Mouse (Mus musculus) T-helper 1 cell (primary cell): ENCODE measurements around the gene Prpf38b.
"Not testable (repeated sequence)": the region's sequence is repeated elsewhere in the genome, so short reads cannot be mapped to it uniquely, and the experiment has no call there.

Experiments
- in situ Hi-C: fragments of 300-600 bp; cut with MboI, MseI; formaldehyde crosslinking; loops from one replicate; pipeline ENCODE4 v1.15.1; 2025; ENCODE audit warnings: high pct_unique_total_duplicates

Prpf38b gene

DNA sequence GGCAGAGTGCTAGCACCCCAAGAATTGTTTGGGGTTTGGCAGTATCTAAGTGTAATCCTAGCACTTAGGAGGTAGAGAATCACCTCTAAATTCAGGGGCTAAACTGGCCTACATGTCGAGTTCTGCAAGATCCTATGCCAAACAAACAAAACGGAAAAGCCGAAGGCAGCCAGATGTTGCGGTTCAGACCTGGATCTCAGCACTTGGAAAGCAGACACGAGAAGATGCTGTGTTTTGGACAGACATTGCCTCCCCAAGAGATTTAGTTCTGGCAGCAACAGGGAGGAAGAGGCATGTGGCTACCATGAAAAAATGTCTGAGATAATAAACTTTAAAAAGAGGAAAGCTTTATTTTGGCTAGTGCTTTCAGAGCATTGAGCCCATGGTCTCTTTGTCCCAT lies 10.8 kb downstream of the Prpf38b start:
- in situ Hi-C loops = no loop called here

DNA sequence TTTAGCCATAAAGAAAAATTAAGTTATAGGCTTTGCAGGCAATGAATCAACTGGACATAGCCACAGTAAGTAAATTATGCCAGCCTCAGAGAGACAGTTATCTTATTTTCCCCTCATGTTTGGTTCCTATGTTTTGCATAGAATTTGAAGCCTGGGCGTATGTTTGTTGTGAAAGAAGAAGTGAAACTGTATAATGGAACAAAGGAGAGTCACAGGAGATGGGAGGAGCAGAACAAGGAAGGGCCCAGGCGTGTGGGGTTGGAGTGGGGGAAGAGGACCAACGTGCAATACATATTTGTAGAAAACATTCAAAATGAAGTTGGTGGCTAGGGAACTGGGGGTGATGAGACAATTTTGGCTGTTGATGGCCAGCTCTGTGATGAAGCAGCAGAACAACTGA lies 11.4 kb downstream of the Prpf38b start:
- in situ Hi-C loops = no loop called here

GRCm38 (mm10) chr3:108898640-108899039 lies 12.9 kb downstream of the Prpf38b start:
- in situ Hi-C loops = no loop called here

DNA sequence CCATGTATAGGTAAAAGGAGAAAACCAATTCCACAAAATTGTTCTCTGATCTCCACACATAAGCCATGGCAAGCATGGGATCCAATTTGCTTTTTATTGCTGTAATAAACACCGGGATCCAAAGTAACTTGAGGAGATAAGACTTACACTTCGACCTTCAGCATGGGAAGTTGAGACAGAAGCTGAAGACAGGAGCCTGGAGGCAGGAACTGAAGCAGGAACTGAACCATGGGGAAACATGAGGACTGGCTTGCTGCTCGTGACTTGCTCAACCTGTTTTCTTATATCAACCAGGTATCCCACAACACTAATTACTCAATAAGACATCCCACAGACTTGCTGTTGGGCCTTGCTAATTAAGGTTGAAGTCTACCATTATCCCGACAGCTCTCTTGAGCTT lies 18.6 kb downstream of the Prpf38b start:
- in situ Hi-C loops = no loop called here

- in situ Hi-C loops = no loop called here
Measured at GRCm38 (mm10) chr3:108892080-108892479, 19.4 kb downstream of the Prpf38b start.

- in situ Hi-C loops = loop anchor here (5.0 kb wide), 1 partner anchor 38 kb away; no protein-coding TSS in a partner anchor
Measured at GRCm38 (mm10) chr3:108889908-108890307, 21.6 kb downstream of the Prpf38b start, which contains the start of gene Fndc7. Gene Fndc7 (minus strand): TSS chr3:108890008.

DNA sequence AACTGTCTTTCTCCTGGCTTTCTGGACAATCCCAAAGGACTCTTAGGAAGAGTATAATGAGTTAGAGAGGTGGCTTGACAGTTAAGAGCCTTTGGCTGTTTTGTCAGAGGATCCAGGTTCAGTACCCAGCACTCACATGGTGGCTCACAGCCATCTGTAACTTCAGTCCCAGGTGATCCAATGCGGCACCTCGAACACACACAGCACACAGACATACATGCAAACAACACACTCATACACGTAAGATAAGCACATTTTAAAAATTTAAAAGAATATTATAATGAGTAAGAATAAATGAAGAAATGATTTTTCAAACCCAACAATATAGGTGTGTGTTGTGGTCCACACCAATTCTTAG lies 23.9 kb downstream of the Prpf38b start:
- in situ Hi-C loops = loop anchor here (5.0 kb wide), 1 partner anchor 35 kb away; no protein-coding TSS in a partner anchor

- in situ Hi-C loops = loop anchor here (5.0 kb wide), 1 partner anchor 35 kb away; no protein-coding TSS in a partner anchor
Measured at GRCm38 (mm10) chr3:108886934-108887617, 24.5 kb downstream of the Prpf38b start.

DNA sequence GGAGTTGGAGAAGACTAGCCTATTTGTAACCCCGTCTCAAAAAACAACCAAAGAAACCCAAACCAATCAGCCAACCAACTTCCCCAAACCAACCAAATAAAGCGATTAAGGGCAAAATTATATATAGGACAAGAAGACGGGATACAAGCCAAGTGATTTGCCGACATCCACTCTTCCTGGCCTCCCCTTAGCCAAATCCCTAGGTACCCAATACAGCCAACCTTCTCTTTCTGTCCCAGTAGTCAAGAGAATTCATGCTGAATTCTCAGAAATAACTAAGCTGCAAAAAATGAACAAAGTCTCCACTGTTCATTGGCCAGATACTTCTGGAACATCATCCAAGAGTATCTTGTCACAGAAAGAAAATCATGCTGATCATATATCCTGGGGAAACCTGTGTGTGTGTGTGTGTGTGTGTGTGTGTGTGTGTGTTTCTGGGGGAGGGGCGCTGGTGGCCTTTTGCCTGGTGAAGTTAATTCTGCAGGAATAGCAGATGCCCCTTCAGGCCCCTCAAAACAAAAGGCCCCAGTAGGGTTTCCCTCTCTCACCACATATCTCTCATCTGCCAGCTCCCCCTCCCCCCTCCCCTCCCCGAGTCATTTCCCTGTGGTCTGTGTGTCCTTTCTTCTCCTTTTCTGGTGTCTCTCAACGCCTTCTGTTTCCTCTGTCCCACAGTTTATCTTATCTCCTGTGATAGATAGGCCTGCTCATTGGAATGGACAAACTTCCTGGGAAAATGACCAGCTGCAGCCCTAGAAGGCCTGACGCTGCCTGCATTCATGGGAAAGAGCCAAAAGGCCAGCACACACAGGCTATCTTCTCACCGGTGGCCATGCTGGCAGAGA lies 25.6 kb downstream of the Prpf38b start:
- in situ Hi-C loops = loop anchor here (5.0 kb wide), 1 partner anchor 34 kb away; no protein-coding TSS in a partner anchor

DNA sequence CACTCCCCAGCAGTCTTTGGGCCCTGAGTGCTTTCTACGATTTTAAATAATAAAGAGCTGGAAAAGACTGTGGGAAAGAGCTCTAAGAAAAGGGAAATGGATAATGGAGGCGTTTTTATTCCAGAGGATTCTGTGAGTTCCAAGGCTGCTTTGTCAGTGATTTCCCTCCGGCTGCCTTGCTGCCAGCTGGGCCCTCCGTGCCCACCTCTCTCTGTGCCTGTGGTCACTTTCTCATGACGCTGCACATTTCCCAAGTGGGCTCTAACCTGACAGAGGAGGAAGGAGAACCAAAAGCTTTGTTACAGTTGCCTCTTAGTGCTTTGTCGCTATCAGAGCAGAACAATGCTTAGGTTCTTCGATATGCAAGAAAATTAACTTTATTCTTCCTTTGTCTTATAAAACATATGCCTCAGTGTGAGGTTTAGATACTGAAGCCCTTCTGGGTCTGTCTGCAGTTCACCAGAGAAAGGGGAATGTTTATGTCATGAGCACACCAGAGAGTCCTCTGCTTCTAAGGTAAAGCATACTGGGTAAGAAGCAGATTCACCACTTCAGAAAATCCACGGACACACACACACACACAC lies 26.7 kb downstream of the Prpf38b start:
- in situ Hi-C loops = loop anchor here (5.0 kb wide), 1 partner anchor 32 kb away; no protein-coding TSS in a partner anchor

- in situ Hi-C loops = no loop called here
Measured at GRCm38 (mm10) chr3:108883067-108883466, 28.5 kb downstream of the Prpf38b start.

DNA sequence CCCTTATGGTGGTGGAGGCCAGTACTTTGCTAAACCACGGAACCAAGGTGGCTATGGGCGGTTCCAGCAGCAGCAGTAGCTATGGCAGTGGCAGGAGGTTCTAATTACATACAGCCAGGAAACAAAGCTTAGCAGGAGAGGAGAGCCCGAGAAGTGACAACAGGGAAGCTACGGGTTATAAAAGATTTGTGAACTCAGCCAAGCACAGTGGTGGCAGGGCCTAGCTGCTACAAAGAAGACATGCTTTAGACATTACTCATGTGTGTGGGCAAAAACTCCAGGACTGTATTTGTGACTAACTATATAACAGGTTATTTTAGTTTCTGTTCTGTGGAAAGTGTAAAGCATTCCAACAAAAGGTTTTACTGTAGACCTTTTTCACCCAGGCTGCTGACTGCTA lies 29.7 kb downstream of the Prpf38b start:
- in situ Hi-C loops = not testable (repeated sequence)

DNA sequence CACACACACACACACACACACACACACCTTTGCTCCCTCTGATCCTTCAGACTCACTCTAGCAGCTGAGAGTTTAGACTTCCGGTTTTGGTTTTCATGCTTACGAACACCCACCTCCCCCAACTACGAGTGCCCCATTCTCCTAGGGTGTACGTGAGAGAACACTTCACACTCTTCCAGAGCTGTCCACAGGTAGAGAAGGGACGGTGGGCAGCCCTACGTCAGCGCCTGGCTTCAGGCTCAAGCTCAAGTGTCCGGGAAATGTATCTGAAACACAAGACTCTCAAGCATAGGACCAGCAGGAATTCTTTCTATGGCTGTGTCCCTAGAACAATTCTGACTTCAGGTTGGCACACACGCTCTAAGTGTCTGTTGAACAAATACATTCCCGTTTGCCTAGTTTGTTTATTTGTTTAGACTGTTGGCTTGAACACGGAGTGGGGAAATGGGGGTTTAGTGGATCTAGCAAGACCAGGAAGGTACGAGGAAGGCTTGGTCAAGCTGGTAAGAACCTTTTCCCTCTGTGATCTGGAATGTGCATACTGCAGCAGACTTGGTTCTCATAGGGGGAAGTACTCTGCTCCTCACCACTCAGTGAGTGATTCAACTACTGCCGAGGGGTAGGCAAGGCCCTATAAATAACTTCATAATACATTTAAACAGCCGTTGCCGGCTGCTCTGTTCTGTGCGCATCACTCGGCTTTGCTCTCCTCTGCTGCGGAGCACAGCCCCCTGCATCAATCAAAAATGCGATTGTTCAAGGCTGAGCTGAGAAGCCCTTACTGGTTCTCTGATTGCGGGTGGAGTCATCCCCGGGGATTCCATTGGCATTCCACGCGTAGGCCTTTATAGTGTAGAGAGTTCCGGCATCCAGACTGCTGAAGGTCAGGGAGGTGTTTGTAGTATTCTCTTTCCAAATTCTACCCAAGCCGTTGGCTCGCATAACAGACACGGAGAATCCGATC lies 30.7 kb downstream of the Prpf38b start:
- in situ Hi-C loops = no loop called here

DNA sequence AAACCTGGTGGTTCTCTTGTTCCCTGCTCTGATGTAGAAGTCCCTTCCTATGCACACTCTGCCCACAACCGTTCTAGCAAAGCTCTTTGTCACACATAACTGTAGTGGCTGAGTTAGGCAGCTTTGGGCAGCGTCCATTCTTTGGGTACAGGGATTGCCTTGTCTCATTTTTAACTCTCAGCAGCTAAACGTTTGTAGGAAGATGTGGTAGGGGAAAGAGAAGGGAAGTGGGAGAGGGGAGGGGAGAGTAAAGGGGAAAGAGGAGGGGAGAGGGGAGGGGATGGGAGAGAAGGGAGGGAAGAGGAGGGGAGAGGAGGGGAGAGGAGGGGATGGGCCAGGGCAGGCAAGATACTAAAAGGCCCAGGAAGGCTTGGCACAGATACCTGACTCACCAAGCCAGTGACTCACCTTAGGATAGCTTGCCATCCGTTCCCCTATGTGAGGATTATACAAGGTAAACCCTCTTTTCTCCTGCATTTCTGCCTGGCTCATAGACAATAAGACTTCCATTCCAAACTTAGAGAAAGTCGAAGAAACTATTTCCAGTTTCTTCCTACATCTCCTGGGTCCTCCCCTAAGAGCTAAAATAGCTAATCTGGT lies 31.6 kb downstream of the Prpf38b start:
- in situ Hi-C loops = no loop called here

GRCm38 (mm10) chr3:108879129-108879528 lies 32.4 kb downstream of the Prpf38b start:
- in situ Hi-C loops = no loop called here

DNA sequence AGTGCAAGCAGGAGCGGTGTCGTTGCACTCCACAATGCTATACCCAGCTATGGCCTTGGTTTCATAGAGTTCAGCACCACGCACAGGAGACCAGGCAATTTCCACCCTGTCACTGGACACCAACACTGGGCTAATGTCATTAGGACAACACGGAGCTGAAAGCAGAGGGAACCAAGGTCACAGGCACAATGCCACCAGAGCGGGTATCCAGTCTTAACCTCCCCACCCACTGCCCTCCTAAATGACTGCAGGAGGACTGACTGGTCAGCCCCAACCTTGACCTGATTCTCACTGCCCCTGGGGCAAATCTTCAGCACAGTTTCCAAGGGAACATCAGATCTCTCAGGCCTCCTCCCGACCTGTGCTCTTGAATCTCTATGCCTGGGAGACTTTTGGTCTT lies 40.9 kb downstream of the Prpf38b start:
- in situ Hi-C loops = no loop called here

- in situ Hi-C loops = no loop called here
Measured at GRCm38 (mm10) chr3:108867449-108867848, 44.1 kb downstream of the Prpf38b start.

GRCm38 (mm10) chr3:108865676-108866075 lies 45.9 kb downstream of the Prpf38b start:
- in situ Hi-C loops = no loop called here

GRCm38 (mm10) chr3:108865129-108865528 lies 46.4 kb downstream of the Prpf38b start:
- in situ Hi-C loops = no loop called here

- in situ Hi-C loops = no loop called here
Measured at GRCm38 (mm10) chr3:108863091-108863490, 48.4 kb downstream of the Prpf38b start.

DNA sequence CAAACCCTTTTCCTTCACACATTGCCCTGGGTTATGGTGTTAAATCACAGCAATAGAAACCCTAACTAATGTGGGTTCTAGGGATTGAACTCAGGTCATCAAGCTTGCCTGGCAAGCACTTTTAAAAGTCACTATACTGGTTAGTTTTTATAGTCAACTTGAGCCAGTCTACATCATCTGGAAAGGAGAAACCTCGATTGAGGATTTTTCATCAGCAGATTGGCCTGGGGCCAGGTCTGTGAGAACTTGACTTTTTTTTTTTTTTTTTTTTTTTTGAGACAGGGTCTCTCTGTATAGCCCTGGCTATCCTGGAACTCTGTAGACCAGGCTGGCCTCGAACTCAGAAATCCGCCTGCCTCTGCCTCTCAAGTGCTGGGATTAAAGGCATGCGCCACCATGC lies 49.2 kb downstream of the Prpf38b start:
- in situ Hi-C loops = not testable (repeated sequence)
